Mouse (Mus musculus) spleen, embryonic (tissue): ENCODE measurements around the gene Pars2.

Experiments
- CTCF ChIA-PET: fragments of 350-600 bp; sonication (Branson Sonifier 250); formaldehyde crosslinking; loops from one replicate; lab custom pipeline; 2022; lab: Charles Lee

Gene Pars2

DNA sequence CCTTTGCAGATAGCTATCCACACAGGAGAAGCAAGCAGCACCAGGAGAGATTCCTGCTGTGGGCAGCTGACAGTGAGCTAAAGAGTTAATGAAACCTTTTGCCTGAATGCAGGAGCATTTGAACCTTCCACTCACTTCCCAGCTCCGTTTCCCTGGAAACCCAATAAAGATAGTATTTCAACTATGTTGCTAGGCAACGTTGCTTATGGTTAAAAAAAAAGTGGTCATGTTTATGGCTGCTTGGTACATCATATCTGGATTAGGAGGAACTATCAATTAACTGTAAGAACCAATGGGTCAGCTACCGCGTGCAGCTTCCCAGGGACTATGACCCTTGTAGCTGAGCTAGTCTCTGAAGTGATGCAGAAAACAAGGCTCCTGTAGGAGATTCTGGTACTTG, 49.9 kb downstream of the Pars2 start:
- CTCF ChIA-PET = no interaction called here

DNA sequence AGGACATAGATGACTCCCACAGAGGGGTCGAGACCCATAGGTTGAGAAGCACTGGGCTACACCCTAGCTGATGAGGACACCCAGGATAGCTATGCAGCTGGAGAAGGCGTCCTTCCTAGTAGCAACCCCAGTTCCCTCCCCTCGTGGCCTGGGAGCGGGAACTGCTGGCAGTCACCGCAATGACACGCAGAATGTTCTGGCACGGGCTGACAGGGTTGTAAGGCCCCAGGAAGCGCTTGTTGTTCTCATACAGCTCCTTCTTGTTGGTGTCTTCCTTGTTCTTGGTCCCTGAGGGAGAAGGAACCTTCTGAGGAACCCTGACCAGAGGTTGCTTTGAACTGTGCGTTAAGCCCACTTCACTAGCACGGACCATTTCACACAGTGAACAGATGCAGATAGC, 53.1 kb downstream of the Pars2 start:
- CTCF ChIA-PET = no interaction called here

DNA sequence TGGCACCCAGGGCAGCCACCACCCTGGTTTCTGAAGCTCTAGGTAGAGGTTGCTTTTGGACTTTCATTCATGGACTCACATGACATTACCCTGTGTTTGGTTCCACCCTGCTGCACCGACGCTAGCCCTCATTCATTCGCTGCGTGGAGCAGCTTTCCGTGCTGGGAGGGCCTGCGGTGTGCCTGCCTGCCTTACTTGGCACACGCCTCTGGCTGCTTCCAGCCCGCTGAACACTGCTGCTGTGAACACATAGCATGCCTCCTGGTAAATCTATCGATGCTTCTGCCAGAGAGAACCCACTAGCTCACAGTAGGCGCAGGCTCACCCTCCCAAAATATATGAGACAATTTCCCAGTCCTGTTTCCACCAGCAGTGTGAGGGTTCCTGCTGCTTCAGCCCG, 53.5 kb downstream of the Pars2 start:
- CTCF ChIA-PET = no interaction called here
